Mouse (Mus musculus): ENCODE measurements around the gene Prph. TPM values are rescaled to one million over a fixed set of nuclear protein-coding genes. Genes with fewer than 3 reads are reported as not detected.
A peak's percentile ranks its signal among the peaks of the same experiment; 100 is the strongest.

Gene Prph
- polyA plus RNA-seq, 1 experiment from 2014 or later: 46.9 TPM

GRCm38 (mm10) chr15:99025414-99025813, 29.6 kb upstream of the Prph start:
- Histone ChIP-seq H3K4me2 (replicated peaks) (no peak overlapping the region), H3K36me3 (no peaks in the 10 kb centered on the region), H3K4me3 (replicated peaks) (no peak overlapping the region), H3K27me3 (replicated peaks) (no peaks in the 10 kb centered on the region), H3K27ac (no peak overlapping the region), H3K9ac (no peak overlapping the region), H3K4me1 (replicated peaks) (peaks cover 5% of the 10 kb centered on the region; the same call in 1 of the 2 replicates), H3K9me3 (no peaks in the 10 kb centered on the region)
- WGBS: 70% methylated on average over 13 of the region's 13 CpGs
- no peak for ATAC-seq

GRCm38 (mm10) chr15:99026259-99026658, 28.7 kb upstream of the Prph start:
- H3K4me3 ChIP-seq (replicated peaks): no peak overlapping the region
- H3K9ac ChIP-seq: no peak overlapping the region
- no peak overlapping the region for H3K27ac ChIP-seq
- H3K27me3 ChIP-seq (replicated peaks): no peaks in the 10 kb centered on the region
- peaks cover 5% of the 10 kb centered on the region; the same call in 1 of the 2 replicates for H3K4me1 ChIP-seq (replicated peaks)
- no peak for ATAC-seq
- no peaks in the 10 kb centered on the region for H3K9me3 ChIP-seq
- no peaks in the 10 kb centered on the region for H3K36me3 ChIP-seq
- WGBS: 60% methylated on average over 4 of the region's 4 CpGs
- no peak overlapping the region for H3K4me2 ChIP-seq (replicated peaks)

- H3K4me2 ChIP-seq (replicated peaks): no peak overlapping the region
- ATAC-seq: no peak
- no peaks in the 10 kb centered on the region for H3K9me3 ChIP-seq
- no peaks in the 10 kb centered on the region for H3K36me3 ChIP-seq
- H3K27me3 ChIP-seq (replicated peaks): no peaks in the 10 kb centered on the region
- H3K4me1 ChIP-seq (replicated peaks): peaks cover 10% of the 10 kb centered on the region; the same call in 1 of the 2 replicates
- no peak overlapping the region for H3K9ac ChIP-seq
- WGBS: 67% methylated on average over 5 of the region's 5 CpGs
- H3K27ac ChIP-seq: no peak overlapping the region
- H3K4me3 ChIP-seq (replicated peaks): no peak overlapping the region
These were observed 27.9 kb upstream of the Prph start for GRCm38 (mm10) chr15:99027116-99027515.

GRCm38 (mm10) chr15:99028874-99029458, 26.0 kb upstream of the Prph start:
- H3K4me2 ChIP-seq (replicated peaks): peak overlapping the region; percentile 78
- 2% methylated on average over 10 of the region's 10 CpGs for WGBS
- H3K4me1 ChIP-seq (replicated peaks): peaks cover 26% of the 10 kb centered on the region; the same call in 1 of the 2 replicates
- H3K27me3 ChIP-seq (replicated peaks): no peaks in the 10 kb centered on the region
- H3K9me3 ChIP-seq: no peaks in the 10 kb centered on the region
- H3K9ac ChIP-seq: peak overlapping the region; percentile 72
- peak overlapping the region; percentile 97 for H3K27ac ChIP-seq
- H3K36me3 ChIP-seq: 0 out of 2 replicates have a peak, but pooled peaks cover 3% of the 10 kb centered on the region
- ATAC-seq: peak; percentile 8; the same call in 1 of the 2 replicates
- H3K4me3 ChIP-seq (replicated peaks): peak overlapping the region; percentile 61

- peak; percentile 96 for ATAC-seq
- Histone ChIP-seq H3K4me3 (replicated peaks) (peak within 1 kb of the TSS; percentile 61), H3K27me3 (replicated peaks) (no peaks in the 10 kb centered on the region), H3K9me3 (no peaks in the 10 kb centered on the region), H3K4me2 (replicated peaks) (peak within 1 kb of the TSS; percentile 78), H3K4me1 (replicated peaks) (peaks cover 26% of the 10 kb centered on the region; the same call in 1 of the 2 replicates), H3K9ac (peak within 1 kb of the TSS; percentile 72), H3K36me3 (peaks cover 6% of the 10 kb centered on the region; the same call in 1 of the 2 replicates), H3K27ac (peak within 1 kb of the TSS; percentile 97)
- under 1% methylated on average over 52 of the region's 52 CpGs for WGBS
These were observed 25.1 kb upstream of the Prph start, which contains the start of gene Tuba1c for GRCm38 (mm10) chr15:99029619-99030584. TSS of gene Tuba1c (plus strand) at chr15:99029891.

- Histone ChIP-seq H3K9me3 (no peaks in the 10 kb centered on the region), H3K27ac (peak overlapping the region; percentile 93), H3K4me3 (replicated peaks) (peak overlapping the region; percentile 61), H3K4me2 (replicated peaks) (peak overlapping the region; percentile 78), H3K9ac (peak overlapping the region; percentile 72), H3K36me3 (peaks cover 11% of the 10 kb centered on the region; the same call in 1 of the 2 replicates), H3K27me3 (replicated peaks) (no peaks in the 10 kb centered on the region), H3K4me1 (replicated peaks) (peaks cover 26% of the 10 kb centered on the region; the same call in 1 of the 2 replicates)
- ATAC-seq: peak; percentile 62
- WGBS: 7% methylated on average over 26 of the region's 26 CpGs
These were observed 24.2 kb upstream of the Prph start for GRCm38 (mm10) chr15:99030585-99031387.

- peaks cover 11% of the 10 kb centered on the region; the same call in 1 of the 2 replicates for H3K36me3 ChIP-seq
- peak overlapping the region; percentile 78 for H3K4me2 ChIP-seq (replicated peaks)
- 65% methylated on average over 4 of the region's 4 CpGs for WGBS
- peak overlapping the region; percentile 61 for H3K4me3 ChIP-seq (replicated peaks)
- no peaks in the 10 kb centered on the region for H3K9me3 ChIP-seq
- no peak for ATAC-seq
- H3K4me1 ChIP-seq (replicated peaks): peaks cover 26% of the 10 kb centered on the region; the same call in 1 of the 2 replicates
- H3K27me3 ChIP-seq (replicated peaks): no peaks in the 10 kb centered on the region
- H3K9ac ChIP-seq: peak overlapping the region; percentile 72
- H3K27ac ChIP-seq: 0 out of 2 replicates have a peak overlapping the region, but pooled peaks have one; percentile 17
These were observed 23.6 kb upstream of the Prph start for GRCm38 (mm10) chr15:99031388-99031675.

GRCm38 (mm10) chr15:99032041-99032725, 22.8 kb upstream of the Prph start:
- ATAC-seq: no peak
- Histone ChIP-seq H3K27ac (no peak overlapping the region), H3K4me2 (replicated peaks) (peak overlapping the region; percentile 78), H3K9ac (peak overlapping the region; percentile 6; the same call in 1 of the 2 replicates), H3K36me3 (peaks cover 11% of the 10 kb centered on the region), H3K27me3 (replicated peaks) (no peaks in the 10 kb centered on the region), H3K4me1 (replicated peaks) (peaks cover 26% of the 10 kb centered on the region; the same call in 1 of the 2 replicates), H3K4me3 (replicated peaks) (peak overlapping the region; percentile 61), H3K9me3 (no peaks in the 10 kb centered on the region)
- 55% methylated on average over 9 of the region's 9 CpGs for WGBS

- H3K9ac ChIP-seq: peak overlapping the region; percentile 6; the same call in 1 of the 2 replicates
- no peaks in the 10 kb centered on the region for H3K9me3 ChIP-seq
- H3K4me2 ChIP-seq (replicated peaks): peak overlapping the region; percentile 78
- WGBS: 50% methylated on average over 7 of the region's 7 CpGs
- H3K4me3 ChIP-seq (replicated peaks): peak overlapping the region; percentile 61
- no peak overlapping the region for H3K27ac ChIP-seq
- no peaks in the 10 kb centered on the region for H3K27me3 ChIP-seq (replicated peaks)
- H3K36me3 ChIP-seq: peaks cover 11% of the 10 kb centered on the region
- H3K4me1 ChIP-seq (replicated peaks): peaks cover 26% of the 10 kb centered on the region; the same call in 1 of the 2 replicates
- no peak for ATAC-seq
These were observed 22.2 kb upstream of the Prph start for GRCm38 (mm10) chr15:99032726-99033250.

- Histone ChIP-seq H3K4me3 (replicated peaks) (no peak overlapping the region), H3K9ac (no peak overlapping the region), H3K27ac (no peak overlapping the region), H3K4me1 (replicated peaks) (peaks cover 26% of the 10 kb centered on the region; the same call in 1 of the 2 replicates), H3K27me3 (replicated peaks) (no peaks in the 10 kb centered on the region), H3K36me3 (peaks cover 15% of the 10 kb centered on the region), H3K4me2 (replicated peaks) (peak overlapping the region; percentile 78; the same call in 1 of the 2 replicates), H3K9me3 (no peaks in the 10 kb centered on the region)
- no peak for ATAC-seq
- 85% methylated on average over 7 of the region's 7 CpGs for WGBS
These were observed 21.3 kb upstream of the Prph start for GRCm38 (mm10) chr15:99033498-99034270.
